Mouse (Mus musculus) hematopoietic stem cell, adult 5-6 weeks (primary cell): Measurements from ENCODE around the gene Zbtb37. TPM values are rescaled to one million over a fixed set of nuclear protein-coding genes. Genes with fewer than 3 reads are reported as not detected.

Source experiments
- ATAC-seq, 2 experiments: fragments of 125-278 bp in 1 of 2; replicated peaks in 1 of 2; 2 replicates each; pipeline ENCODE4 v1.8.0; 2016 to 2017; ENCODE audit warnings: inconsistent platforms in 2 of 2, mild to moderate bottlenecking in 2 of 2, moderate number of reproducible peaks in 2 of 2, low read depth in 1 of 2, moderate TSS enrichment in 1 of 2; ENCODE audit not compliant: low FRiP score in 2 of 2, poor library complexity in 2 of 2, severe bottlenecking in 2 of 2, insufficient read depth in 1 of 2, low TSS enrichment in 1 of 2
- total RNA-seq: library from RNA; stranded (forward); fragments of 172-1452, 232-1000 nt; gene quantifications from 2 replicates; pipeline ENCODE4 v1.2.3, GENCODE M21; 2017

The Zbtb37 gene
- total RNA-seq = 8.7 and 11.8 TPM in 2 replicates

DNA sequence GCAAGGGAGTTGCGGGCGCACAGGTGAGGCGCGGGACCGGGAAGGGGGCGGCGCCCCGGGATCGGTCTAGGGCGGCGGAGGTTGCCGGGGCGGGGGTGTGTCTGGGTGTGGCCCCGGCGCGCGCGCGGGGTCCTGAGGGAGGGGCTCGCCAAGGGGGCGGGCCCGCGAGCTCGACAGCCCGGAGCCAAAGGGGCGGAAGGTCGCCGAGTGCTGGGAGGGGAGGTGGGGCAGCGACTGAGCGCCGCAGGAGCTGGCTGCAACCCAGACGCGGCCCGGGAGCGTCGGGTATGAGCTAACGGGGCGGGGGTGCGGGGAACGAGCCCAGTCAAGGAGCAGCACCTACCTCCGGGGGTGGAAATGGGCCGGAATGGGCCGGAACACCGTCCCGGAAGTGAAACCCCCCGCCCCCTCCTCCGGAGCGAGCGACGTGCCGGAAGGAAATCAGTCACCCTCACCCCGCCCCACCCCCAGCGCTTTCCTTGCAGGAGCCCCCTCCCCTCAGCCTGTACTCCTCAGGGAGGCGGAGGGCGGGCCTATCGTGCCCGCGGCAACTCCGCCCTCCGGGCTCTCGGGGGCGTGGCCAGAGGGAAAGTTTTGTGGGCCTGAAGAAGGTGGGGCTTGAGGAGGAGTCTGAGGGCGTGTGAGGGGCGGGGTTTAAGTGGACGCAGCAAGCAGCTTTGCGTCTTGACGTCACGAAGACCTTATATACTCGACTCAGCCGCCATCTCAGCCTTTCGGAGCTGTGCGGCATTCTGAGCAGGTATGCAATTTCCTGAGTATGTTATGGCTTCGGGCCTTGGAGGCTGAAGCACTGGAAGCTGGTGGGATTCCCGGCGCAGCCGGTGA is at the start of gene Zbtb37:
TSS of gene Zbtb37 (minus strand) at position 415 of the 846 bp plus-strand sequence.
- ATAC-seq = peak; percentile 78 to 81

DNA sequence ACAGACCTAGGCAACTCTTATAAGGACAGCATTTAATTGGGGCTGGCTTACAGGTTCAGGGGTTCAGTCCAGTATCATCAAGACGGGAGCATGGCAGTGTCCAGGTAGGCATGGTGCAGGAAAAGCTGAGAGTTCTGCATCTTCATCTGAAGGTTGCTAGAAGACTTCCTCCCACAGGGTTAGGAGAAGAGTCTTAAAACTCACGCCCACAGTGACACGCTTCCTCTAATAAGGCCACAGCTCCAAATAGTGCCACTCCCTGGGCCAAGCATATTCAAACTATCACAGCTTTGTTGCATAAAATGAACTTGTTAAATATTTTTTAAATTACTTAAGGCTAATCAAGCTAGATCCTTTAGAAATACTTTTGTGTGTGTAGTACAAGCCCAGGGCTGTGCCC is 42.6 kb upstream of the Zbtb37 start:
- no peak for ATAC-seq

DNA sequence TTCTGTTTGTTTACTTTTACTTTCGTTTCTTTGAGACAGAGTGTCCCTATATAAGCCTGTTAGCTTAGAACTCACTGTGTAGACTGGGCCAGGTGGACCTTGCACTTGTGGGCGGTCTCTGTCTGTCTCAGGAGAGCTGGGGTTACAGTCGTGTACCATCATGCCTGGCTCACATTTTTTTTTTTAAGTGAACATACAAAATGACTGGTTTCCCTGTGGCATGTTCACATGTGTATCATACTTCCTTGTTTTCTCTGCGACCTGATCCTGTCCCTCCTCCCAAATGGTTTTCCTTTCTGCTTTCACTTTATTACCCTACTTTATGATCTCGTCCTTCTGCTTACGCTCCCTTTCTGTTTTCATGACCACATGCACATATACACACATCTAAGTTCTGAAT is 41.6 kb upstream of the Zbtb37 start:
- ATAC-seq = peak; percentile 62 to 63; a peak in 3 of 4 replicates

DNA sequence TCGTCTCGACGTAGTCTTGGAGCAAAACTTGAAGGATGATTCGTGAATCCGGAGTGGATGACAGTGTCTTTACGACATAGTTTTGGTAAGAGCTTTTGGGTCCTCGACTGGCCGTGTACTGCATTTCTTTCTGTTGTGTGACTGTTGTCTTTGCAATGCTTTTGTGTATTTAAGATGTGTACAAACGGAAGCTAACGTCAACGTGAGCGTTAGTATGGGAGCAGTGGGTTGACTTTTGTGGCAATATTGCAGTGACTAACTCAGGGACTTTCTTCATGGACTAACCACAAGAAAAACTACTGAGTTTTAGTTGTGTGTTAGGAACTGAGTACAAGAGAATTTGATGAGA is 36.6 kb upstream of the Zbtb37 start:
- ATAC-seq = no peak

DNA sequence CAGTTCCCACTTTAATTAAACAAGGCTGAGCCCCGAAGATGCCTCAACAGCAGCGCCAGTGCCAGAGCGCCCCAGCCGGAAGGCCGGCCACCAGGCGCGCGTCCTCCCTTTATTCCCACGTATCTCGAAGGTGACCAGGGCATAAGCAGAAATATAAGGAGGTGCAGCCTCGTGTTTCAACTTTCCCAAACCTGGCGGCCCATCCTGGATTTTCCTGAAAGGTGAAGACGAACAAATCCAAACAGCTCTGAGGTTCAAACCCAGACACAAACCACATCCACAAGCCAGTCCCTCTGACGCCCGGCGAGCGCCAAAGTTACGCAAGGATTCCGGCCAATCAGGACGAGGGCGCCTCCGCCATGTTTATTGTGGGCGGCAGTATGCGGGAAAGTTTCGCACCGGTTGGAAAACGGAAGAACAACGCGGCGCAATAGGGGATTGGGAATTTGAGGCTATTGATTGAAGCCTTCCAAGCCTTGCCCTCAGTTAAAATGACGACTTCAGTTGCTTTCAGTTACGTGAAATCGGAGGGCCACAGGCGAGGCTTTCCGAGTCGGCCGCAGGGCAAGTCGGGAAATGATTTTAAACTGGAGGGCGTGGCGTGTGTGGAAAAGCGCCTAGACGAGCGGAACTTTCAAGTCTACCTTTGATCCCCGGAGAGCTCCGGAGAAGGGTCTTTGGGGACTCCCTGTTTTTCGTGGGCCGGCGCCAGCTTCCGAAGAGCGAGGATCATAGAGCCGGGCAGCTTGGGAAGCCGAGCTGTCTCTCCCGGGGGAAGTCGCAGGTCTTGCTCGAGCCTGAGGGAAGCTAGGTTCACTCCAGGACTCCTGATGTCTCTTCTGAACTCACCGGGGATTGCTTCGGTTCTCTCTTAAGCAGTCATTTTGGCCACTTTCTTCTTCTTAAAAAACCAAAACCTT is 36.0 kb upstream of the Zbtb37 start, which contains the start of the genes Dars2 and Cenpl:
TSS of gene Dars2 (minus strand) at position 307 of the 920 bp plus-strand sequence.
TSS of gene Cenpl (plus strand) at position 362 of the 920 bp plus-strand sequence.
- peak; percentile 96 for ATAC-seq

DNA sequence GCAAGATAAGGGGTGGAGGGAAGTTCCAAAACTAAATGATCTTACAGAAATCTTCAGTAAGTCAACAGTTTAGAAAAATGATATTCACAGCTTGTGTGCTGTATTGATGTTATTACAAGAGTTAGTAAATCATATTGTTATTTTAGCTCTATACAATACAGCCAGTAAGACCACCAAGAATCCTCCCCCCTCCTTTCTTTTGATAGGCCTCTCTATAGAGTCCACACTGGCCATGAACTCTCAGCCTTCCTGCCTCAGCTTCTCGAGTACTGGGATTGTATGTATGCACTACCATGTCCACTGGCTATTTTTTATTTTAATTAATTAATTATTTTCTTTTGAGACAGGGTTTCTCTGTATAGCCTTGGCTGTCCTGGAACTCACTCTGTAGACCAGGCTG is 28.7 kb upstream of the Zbtb37 start:
- ATAC-seq = no peak

DNA sequence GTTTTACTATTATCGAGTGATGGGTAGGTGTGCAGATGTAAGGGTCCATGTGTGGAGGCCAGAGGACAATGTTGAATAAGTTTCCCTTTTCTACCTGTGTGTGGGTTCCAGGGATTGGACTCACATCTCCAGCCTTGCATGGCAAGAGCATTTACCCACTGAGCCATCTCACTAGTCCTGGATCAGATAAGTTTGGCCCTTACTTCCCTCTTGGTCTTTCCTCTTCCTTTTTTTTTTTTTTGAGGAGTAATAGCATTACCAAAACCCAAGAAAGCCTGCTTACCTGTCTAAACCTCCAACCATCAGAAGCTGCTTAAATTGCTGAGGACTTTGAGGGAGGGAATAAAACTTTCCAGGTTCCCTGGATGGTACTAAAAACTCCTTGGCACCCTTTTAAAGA is 22.5 kb upstream of the Zbtb37 start:
- no peak for ATAC-seq

DNA sequence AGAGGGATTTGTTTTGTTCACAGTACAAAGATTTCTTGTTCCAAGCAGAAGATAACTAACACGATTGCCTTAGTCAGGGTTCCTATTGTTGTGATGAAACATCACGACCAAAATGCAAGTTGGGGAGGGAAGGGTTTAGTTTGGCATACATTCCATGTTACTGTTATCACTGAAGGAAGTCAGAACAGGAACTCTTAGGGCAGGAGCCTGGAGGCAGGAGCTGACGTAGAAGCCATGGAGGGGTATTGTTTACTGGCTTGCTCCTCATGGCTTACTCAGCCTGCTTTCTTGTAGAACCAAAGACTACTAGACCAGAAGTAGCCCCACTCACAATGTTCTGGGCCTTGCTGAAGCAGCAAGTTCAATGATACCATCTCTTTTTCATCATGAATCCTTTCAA is 12.3 kb upstream of the Zbtb37 start:
- ATAC-seq = no peak

DNA sequence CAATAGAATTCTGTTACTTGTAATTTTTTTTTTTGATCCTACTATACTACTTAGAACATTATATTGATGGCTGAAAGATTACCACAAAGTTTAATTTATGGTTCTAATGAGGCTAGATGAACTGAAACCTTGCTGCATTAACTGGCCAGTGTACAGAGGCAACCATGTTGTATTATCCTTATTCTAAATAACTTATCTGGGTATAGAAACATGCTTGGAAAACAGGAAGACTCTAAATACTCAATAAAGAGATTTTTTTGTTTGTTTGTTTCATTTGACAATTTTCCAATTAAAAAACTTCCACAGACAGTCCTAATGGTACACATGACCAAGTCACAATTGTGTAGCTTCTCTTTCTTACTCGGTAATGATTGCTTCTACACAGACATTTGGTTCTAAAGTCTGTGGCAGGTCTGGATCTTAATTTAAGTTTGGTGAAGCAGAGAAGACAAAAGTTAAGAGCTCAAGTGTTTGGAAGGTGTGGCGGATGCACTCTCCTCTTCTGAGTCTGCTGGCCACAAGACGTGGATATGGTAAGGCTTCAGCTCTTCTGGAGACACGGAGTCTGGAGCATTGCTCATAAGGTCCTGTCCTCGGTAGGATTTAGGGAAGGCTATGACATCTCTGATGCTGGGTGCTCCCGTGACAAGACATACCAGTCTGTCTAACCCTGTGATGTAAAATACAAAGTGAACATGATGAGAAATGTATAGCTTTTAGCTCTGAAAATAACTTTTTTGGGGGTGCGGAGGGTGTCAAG is 6.8 kb upstream of the Zbtb37 start:
- ATAC-seq = no peak

DNA sequence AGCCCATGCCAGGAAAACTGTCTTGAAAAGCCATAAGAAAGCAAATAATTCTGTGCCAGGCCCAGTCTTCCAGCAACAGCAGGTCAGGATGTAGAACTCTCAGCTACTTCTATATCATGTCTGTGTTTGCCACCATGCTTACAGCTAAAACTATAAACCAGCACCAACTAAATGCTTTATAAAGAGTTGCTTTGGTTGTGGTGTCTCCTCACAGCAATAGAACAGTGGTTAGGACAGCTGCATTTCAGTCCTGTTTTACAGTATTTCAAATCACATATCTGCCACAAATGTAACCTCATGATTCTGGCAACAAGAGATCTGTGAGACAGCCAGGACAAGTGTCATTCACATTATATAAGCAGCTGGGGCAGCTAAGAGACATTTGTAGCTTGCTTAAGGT is 6.2 kb upstream of the Zbtb37 start:
- ATAC-seq = no peak

DNA sequence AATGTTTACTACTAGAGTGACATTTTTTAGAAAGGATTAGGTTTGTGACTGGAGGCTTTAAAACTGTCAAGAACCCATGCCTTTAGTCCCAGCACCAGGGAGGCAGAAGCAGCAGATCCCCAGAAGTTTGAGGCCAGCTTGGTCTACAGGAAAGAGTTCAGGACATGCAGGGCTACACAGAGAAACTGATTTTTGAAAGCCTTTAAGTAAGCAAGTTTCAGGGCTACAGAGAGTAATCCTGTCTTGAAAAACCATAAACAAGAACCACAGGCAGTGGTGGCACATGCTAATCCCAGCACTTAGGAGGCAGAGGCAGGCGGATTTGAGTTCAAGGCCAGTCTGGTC is 5.7 kb upstream of the Zbtb37 start:
- no peak for ATAC-seq

DNA sequence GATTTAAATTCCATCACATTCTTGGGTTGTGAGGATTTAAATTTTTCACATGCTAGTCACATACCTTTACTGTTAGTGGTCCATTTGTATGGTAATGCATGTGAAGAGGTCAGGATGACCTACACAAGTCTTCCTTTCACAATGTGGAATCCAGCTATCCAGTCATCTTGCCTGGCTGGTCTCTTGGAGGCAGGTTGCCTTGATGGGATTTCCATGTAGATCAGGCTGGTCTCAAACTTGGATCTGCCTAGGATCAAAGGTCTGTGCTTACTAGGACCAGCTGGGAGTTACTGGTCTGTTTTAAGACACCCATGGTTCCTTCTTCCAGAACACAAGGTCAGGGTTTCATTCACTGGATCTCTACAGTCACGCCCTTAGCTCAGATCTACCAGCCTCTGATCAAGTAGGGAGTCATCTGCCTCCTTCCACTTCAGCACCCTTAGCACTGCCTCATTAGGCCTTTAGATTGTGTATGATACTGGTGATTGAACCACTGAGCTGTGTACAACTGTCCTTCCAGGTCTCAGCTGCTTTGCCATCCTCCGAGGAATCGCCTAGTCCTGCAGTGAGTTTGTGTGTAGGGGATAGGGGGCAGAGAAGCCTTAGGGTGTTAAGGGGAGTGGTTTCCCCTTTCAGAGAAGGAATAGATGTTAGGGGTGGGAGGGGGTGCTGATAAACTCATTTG is 5.2 kb upstream of the Zbtb37 start:
- ATAC-seq = peak; percentile 7 to 17; a peak in 1 of 4 replicates

DNA sequence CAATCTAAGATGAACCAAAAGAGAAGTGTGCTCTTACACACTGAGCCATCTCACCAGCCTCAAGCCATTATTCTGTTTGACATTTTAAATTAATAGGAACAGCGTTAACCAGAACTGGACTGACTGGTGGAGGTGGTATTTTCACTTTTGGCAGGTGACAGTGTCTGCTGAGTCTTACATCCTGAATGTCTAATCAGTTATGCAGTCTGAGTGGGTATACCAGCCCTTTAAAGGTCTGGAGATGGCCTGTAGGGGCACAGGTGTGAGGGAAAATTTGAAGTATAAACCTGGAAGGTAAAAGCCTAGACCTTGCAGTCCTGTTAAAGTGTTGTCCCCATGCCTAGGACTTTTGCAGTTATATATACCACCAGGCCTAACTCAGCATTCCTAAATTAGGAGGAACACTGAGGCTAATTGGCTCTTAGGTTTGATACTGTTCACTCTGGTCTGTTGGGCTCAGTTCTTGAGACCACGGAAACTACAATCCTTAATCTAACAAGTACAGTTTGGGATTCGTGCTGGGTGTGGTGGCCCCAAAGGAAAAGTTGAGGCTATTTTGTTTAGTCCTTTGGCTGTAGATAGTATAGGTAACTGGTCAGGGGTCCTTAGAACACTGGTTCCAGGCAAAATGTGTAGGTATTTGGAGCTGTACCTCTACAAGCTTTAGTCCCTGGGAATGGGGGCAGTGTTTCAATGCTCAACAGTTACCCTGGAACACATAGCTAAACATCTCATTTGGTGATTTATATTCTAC is 4.5 kb upstream of the Zbtb37 start:
- no peak for ATAC-seq

DNA sequence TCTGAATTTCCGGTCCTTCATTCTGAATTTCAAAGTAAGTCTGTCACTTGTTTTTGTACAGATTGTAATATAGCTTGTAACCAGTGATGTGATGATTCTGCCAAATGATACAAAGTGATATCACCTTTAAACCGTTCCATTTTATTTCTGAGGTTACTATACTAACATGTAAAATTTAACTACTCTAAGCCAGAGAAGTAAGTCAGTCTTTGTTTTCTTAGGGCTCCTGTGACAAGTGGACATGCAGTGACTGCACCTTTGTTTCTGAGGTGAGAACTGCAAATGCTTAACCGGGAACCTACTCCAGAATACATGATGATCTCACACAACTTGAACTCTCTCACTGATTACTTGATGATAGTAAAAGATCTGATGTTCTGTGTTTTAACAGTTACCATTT is 3.4 kb upstream of the Zbtb37 start:
- ATAC-seq = no peak

DNA sequence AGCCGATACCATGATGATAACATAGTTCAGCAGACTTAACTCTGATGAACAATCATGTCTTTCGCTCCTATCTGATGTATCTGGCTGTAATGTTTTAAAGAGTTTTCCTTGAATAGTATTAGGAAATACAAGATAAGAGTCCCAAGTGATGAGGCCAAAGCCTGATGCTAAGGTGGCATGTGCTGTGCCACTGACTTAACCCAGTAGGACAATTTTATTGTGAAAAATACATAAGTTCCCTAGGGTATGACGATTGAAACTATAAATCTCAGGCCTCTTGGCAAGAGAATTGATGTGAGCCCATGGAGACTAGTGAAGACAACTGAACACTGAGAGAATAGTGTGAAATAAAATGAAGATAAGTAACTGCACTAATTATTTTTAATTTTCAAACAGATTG is 3.0 kb upstream of the Zbtb37 start:
- no peak for ATAC-seq

DNA sequence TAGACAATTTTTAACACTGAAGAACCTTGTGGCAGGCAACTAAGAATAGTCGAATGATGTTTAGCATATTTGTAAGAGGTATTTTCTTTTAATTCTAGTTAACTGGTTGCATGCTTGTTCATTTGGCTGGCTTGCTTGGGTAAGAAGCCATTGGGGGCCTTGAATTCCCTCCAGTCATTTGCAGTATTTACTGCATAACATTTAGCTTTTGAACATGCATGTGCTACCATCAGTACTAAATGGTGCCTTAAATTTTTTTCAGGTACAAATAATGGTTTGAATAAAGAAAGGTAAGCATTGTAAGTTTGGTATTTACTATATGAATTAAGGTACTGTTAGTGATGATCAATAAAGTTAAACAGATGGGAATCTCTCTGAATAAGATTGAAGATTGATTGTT is 2.4 kb upstream of the Zbtb37 start:
- no peak for ATAC-seq
